Mouse (Mus musculus) c-Kit-positive CD71-negative TER-119-negative erythroid progenitor cells, embryonic 14.5 days (primary cell): ENCODE measurements at regions not wholly inside any gene's neighbourhood (a gene's known extent, or its start where the extent isn't known, plus 50 kb on each side); places are given as distances from the start of the nearest gene placed in this dataset.

Source experiments
- DNase-seq: peaks from one replicate; pipeline ENCODE4 v3.0.0-alpha.2; 2013; ENCODE audit warnings: low read depth

DNA sequence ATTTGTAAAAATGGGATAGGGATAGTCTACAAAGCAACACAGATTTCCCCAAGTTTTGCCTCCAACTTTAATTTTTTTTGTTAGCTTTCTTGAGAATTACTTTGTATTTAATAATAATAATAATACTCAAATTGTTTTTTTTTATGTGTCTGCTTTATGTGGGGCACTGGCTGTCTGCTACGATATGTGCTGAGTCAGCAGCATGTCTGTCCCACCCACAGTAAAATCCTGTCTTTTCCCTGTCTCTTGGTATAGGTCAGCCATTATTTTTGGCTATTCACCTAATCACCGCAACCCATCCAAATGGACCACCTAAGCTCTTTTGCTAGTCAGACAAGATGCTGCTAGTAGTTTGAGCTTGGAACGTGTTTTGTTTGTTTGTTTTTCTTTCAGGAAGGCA is 473.0 kb downstream of the Hs3st4 start:
- DNase-seq: no peak

DNA sequence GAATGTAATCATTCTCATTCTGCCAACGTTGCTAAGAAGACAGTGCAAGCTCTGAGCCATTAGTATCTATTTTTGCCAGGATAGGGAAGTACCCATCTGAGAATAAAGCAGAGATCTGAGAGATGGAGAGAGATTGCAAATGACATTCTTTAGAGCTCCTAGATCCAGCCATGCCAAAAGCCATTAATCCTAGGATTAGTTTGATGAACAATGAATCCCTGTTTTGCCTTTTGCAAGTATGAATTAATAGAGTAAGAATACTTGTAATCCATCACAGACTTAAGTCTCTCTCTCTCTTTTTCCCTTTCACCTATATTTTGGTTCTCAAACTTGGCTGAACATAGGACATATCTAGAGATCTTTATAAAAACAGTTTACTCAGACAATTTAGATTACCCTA is 504.7 kb downstream of the Hs3st4 start:
- no peak for DNase-seq

DNA sequence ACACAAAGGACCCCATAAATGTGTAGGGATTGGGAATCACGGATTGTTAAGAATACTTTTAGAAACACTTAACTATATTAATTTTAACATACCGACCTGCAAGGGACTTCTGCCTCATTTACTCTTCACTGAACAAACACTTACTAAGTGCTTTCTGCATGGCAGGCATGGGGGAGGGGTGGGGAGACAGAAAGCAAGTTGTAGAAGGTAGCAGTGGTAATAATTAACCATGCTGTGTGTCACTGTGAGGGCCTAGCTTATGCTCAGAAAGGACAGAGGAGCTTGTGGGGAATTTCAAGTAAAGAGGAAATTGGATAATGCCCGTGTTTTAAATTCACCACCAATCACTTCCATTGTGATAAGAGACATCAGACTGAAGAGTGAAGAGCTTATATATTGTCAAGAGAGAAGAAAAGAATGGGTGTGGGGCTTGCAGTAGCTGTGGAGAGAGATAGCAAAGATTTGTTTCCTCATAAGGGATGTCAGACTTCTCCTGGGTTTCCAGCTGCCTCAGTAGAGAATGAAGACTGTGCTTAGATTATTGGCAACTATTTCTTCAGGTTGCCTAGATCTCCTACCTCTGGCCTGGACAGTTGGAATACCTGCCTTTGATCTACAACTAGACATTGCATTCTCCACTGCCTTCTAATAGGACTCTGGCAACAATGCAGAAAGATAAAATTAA is 508.6 kb downstream of the Hs3st4 start:
- DNase-seq: no peak

DNA sequence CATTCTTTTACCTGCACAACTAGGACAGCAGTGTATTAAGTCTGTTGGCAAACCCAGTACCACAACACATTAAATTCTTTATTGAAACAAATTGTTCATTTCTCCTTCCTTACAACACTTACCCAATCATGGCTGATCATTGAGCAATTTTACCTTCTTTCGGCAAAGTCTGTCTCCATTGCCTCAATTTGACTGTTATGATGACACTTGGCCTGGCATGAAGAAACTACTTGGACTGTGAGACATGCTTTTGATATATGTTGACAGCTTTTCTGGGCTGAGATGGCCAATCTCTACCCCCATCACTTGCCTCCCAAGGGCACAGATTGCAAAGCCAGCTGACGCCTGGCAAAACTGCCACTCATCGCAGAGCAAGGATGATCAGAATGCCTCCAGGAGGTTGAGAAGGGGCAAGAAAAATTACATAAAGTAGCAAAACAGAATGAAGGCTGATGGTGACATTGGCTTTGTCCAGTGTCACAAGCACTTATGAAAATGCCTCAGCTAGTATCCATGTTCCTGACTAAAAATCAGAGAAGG is 509.3 kb downstream of the Hs3st4 start:
- DNase-seq: no peak

DNA sequence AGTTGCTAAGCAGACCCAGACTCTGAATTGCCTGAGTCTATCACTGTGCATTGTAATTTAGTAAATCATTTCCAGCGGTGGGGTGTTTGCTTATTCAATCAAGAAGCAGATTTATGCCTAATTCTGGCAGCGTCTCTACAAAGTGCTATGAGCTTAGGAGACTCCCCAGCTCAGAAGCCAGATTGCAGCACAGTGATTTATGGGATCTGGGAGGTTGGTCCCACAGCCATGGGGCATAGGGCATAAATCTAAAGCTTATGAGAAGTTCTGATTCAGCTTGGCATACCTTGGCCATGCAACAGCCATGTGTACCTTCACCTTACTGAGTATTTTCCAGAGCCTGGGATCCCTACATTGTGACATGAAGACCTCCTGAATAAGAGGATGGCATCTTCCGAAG is 518.0 kb downstream of the Hs3st4 start:
- DNase-seq: no peak

DNA sequence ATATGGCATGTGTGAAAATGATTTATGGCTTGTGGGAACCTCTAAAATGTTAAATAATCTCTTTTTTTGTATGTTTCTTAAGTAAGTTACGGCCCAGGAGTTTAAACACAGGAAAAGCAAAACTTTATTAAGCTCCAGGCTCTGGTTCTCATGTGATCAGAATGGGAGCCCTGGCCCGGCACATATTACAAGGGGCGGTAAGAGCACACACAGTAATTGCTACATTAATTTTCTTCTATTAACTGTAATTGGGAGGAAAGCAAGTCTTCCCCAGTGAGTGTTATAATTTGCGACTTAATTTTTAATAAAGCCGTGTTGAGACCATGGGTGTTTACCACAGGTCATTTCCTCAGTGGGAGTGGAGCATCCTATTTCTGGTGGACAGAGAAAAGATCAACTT is 520.1 kb downstream of the Hs3st4 start:
- DNase-seq: no peak

DNA sequence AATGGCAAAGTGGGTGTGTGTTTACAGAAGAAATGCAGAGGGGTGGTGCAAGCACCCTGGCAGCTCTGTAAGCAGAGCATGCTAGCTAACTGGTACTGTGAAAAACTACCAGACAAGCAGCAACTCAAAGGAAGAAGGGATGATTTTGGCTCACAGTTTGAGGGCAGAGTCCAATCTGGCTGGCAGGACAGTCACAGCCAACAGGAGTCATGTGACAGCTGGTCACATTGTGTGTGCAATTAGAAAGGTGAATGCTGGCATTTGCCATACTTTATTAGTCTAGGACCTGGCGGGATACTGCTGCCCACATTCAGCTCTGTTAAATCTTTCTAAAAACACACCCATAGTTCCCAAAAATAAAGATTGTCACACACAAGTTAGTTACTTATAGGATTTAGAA is 566.4 kb downstream of the Hs3st4 start:
- no peak for DNase-seq

DNA sequence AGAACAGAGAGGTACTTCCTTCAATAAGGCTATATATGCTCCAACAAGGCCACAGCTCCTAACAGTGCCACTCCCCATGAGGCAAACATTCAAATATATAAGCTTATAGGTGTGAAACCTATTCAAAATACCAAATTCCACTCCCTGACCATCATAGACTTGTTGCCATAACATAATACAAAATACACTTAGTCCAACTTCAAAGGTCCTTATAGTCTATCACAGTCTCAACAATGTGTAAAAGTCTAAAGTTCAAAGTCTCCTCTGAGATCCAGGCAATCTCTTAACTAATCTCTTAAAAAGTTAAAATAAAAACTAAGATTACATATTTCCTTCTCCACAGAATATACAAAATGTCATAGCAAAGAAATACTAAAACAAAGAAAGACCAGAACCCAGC is 574.5 kb downstream of the Hs3st4 start:
- no peak for DNase-seq

DNA sequence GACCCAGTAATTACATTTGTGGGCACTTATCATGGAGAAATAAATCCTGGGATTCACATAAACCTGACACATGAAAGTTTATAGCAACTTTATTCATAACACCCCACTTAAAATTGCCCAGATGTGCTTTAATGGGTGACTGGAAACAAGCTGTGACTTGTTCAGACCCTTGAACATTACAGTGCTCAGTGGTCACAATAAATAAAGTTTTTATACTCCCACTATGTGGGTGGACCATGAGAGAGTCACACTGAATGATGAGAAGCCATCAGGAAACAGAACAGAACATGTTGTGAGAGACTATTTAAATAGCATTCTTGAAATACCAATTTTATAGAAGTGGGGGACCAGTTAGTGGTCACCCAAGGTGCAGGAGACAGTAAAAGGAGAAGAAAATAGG is 588.1 kb downstream of the Hs3st4 start:
- no peak for DNase-seq

DNA sequence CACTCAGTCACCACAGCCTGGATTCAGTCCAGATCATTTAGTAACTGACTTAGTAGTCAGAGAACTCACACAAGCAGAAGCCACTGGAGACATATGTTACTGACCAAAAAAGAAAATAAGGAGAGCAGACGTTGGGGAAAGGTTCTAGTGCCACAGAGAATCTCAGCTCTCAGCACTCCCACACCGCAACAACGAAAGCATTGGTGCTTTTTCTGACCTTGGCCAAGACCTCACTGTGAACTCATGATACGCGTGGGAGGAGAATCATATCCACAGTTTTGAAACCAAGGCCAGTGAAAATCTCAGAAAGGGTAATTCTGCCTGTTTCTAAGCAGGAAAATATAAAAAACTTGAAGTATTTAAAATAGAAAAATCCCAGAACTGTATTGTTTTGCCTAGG is 591.0 kb downstream of the Hs3st4 start:
- DNase-seq: no peak

DNA sequence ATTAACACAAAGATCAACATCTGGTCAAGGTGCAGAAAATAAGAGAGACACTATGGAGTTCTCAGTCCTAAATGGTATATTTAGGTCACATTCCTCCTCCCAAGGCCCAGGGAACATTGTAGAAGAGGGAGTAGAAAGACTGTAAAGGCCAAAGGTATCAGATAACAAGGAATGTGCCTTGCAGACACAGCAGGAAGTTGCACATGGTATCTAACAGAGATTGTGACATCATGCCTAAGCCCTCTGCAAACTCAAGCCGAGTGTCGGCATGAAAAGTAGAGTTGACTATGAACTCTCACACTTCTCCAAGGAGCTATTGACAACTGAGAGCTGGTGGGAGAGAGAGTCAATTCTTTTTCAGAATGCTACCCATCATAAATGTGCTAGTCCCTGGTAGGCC is 598.7 kb downstream of the Hs3st4 start:
- DNase-seq: no peak

DNA sequence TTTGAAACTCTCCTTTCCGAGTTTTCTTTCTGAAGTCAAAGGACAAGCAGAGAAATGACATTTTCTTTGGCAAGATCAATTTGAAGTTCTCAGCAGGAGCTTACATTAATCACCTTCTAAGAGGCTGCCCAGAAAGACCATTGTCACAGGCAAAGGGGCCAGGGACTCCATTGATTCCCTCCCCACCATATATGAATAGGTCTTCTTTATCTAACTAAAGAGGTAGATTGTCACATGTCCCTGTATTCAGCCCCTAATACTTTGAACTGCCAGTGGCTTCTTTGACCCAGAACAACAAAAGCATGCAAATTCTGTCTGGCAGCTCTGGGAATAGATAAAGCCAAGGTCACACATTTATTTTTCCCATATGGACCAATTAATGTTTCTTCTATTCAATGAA is 602.6 kb downstream of the Hs3st4 start:
- DNase-seq: no peak

DNA sequence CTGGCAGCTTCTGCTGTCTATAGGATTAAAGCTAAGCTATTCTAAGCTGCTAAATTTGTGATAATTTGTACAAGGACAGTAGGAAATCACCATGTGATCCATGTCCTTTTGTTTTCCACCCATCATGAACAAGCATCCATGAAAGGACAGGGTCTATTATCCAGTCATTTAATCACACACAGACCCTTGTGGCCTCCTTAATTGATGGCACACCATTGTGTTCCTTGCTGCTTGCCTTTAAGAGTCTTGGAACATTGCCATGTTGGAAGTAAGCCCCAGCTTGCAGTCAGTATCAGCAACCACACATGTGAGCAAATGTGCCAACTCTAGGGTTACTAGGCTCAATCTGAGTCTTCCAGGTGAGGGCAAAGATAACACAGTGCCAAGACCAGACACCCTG is 608.7 kb downstream of the Hs3st4 start:
- DNase-seq: no peak

DNA sequence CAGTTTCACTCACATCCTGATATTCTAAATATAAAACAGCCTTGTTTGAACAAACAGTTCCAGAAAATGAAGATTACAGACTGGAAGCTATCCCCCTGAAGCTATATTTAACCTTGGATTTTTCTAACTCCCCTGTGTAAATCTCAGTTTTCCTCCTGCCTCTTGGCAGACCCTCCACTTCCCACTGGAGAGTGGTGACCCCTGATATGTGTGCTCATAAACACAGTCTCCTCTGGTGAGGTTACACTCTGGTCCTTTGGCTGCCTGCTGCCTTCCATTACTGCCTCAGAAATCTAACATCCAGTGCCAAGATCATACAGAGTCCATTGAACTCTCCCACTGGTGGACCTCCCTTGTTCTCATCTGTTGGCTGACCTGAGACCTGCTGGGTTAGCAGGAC is 610.8 kb downstream of the Hs3st4 start:
- DNase-seq: no peak

DNA sequence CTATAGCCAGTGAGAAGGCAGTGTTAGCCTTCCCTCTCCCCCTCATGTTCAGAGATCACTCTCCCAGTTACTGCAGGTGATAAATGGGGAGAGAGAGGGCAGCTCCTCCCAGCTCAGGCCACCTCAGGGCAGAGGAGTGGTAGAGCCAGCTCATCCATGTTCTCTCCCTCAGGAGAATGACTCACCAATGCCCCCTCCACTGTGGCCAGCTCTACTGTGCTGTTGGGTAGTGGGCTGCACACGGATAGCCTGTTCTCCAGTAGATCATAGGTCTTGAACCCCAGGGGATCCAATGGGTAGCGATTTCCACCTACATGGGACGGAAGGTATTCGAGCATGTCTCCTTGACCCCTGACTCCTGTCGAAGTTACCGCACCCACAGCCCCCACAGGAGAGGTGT is 618.1 kb downstream of the Hs3st4 start:
- no peak for DNase-seq

DNA sequence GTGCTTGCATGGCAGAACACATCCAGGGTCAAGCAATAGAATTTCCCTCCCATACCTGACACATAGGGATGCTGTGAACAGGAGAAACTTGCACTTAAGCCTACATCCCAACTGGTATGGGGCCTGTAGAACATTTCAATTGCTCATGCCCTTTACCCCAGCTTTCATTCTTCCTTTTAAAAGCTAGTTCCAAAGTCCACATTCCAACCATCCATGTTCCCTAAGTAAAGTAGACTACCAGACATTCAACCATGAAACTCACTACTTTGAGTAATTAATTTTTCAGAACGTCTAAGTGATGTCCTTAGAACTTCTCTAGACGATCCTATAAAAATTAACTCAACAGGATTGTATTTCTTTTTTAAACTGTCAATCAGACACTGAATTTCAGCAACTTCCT is 621.9 kb downstream of the Hs3st4 start:
- no peak for DNase-seq

DNA sequence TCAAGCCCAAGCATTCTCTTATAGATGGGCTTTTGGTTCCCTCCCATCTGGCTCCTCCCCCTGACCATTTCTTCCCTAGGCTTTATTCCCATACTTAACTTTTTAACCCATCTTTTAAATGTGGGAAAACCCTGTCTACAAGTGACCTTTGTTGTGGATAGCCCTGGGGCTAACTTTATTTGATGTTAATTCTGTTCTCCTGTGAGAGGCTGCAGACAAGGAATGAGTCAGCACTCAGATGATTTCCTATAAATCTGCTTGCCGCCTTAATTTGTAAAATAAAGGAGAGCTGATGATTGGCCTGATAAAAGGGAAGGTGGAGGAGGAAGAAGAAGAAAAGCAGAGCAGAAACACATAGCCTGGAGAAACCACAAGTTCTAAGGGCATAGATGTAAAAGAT is 623.3 kb downstream of the Hs3st4 start:
- DNase-seq: no peak

DNA sequence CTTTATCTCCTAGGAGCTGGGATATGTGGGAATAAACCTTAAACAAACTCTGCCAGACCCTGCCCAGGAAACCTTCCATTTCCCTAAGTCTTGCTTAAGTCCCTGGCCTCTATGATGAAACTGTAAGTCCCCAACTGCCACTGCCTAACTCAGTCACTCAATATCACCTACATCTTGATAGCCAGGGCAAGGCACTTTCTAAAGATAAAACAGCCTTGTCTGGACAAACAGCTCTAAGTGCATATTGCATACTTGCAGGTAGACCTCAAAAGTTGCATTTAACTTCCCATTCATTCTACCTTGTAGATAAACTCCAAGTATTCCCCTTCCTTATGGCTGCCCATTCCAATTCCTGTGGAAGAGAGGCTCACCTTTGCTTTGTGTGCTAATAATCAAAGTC is 624.4 kb downstream of the Hs3st4 start:
- DNase-seq: no peak

DNA sequence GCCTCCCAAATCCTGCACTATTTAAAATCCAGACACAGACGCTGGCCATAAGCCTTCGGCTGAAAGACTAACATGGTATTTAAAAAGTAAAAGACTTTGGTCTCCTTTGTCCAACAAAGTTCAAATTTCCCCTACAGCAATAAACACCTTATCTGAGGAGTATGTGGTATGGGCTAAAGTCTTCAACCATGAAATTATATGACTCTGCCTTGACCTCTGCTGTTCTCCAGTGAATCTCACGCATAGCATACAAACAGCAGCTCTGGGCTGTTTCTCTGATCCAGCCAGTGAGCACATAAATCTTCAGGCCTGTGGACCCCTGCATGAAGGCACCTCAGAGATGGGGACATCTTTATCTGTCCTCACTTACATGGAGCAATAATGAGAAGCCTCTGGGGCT is 627.8 kb downstream of the Hs3st4 start:
- DNase-seq: no peak

DNA sequence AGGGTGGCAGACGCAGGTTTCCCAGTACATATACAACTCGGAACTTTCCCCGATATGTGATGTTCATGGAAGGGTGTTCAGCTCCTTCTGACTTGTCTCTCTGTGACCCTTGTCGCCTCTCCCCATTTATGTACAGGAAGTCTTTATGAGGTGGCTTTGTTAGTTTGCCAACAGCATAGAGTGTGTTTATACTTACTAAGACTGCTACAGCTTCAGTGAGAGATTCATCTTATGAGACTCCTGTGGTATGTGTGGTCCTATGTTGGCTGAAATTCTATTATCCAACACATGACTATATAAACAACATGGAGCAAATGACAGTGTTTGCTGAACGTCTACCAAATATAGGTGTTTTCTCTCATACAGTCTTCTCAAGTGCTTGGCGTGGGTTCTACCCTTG is 664.5 kb downstream of the Hs3st4 start:
- no peak for DNase-seq

DNA sequence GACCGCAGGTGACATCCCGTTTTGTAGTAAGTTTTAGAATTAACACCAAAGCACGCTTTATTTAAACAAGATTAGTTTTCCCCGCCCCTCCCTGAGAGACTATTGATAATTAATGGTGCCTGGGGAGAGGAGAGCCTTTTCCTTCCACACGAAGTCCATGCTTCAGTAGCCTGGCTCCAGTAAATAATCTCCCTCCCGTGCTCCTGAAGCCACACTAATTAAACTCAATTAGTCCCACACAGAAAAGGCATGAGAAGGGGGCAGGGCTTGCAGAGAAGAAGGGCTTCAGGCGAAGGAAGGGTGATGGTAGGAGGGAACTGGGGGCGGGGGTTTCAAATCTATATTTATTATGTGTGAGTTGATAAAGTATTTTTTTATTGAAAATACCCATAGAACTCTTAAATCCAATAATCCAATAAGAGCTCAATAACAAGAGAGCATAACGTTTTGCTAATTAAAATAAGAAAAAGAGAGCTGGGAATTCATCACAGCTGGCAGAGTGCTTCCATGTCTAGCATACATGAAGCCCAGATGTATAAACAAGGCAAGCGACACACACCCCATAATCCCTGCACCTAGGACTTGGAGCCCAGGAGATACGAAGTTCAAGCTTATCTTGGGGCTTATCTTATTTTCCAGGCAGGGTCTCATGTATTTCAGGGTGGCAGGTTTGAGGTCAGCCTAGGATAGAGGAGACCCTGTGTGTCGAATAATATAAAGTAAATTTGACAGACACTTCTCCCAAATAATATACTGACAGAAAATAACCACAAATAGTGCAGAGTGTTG is 684.7 kb downstream of the Hs3st4 start:
- no peak for DNase-seq

DNA sequence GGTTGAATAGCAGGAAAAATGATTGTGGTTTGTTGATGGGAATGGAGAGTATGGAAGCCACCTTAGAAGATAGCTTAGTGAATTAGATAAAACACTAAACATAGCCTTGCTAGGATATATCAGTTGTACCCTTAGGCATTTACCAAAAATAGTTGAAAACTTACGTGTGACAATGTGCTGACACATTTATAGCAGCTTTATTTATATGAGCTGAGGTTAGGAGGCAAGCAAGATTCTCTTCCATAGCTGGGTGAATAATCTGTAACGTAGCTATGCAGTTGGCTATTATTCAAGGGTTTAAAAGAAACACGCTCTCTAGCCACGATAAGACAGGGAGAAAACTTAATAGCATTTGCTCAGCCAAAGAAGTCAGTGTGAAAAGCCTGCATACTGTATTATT is 685.4 kb downstream of the Hs3st4 start:
- DNase-seq: no peak

DNA sequence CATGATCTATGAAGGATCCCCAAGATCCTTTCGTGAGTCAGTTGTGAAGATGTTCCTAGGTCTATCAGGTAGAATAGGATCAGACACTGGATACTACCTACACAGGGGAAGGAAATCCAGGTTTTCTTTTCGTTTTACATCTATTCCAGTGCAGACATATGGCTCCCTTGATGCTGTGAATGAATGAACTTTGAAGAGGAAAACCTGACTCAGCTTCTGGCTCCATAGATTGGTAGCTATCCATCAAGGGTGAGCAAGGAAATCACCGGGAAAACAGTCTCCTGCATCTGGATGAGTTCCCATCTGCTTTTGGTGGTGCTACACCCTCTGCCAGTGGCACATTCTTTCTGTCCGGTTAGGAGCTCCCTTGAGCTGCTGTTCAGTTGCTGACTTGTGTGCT is 687.8 kb downstream of the Hs3st4 start:
- no peak for DNase-seq

DNA sequence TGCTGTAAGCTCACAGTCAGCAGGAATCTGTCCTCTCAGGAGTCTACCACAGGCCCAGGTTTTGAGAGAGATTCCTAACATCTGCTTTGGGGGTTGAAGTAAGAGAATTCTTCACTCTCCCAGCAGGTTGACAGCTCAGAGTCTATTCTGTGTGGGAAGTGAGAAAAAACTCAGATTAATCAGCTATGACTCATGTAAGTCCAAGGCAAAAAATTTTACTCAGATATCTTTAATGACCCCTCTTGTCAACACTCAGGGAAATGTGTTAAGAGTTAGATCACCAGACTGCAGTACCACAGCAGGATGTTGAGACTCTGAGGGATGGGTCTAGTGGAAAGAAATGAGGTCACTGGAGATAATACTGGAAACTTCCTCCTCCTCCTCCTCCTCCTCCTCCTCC is 688.4 kb downstream of the Hs3st4 start:
- no peak for DNase-seq
